Comparison of ENCODE assay signal across 8 mouse cellular contexts in genomic region chr10:75744017-75744416, GRCm38 (mm10). TPM values are rescaled to one million over a fixed set of nuclear protein-coding genes. Genes with fewer than 3 reads are reported as not detected.
A peak's percentile ranks its signal among the peaks of the same experiment; 100 is the strongest.
DNase-seq lines count a peak whose midpoint lies in the region; ATAC-seq and TF ChIP-seq lines count a peak whose summit lies in the region.

No protein-coding gene starts in this region.

- intact Hi-C loops in gastrocnemius, postnatal 14 days (cut with DNase I; ENCODE audit: low total_unique reads): loop anchor here (5.0 kb wide), 1 partner anchor 108 kb away; no protein-coding TSS in a partner anchor
- intact Hi-C loops in left cerebral cortex, postnatal 36 days (cut with DNase I): loop anchor here (1.0 to 5.0 kb wide), 3 partner anchors 88 to 207 kb away; no protein-coding TSS in a partner anchor

- no peaks in the 10 kb centered on the region for H3K4me1 ChIP-seq in heart, embryonic 11.5 days (ENCODE audit: control insufficient read depth, insufficient read depth, low read length)
- no peaks in the 10 kb centered on the region for H3K4me1 ChIP-seq in intestine, postnatal 0 days (replicated peaks; ENCODE audit: control insufficient read depth, insufficient read depth, low read length)
- H3K4me1 ChIP-seq in midbrain, embryonic 12.5 days: no peaks in the 10 kb centered on the region

- ATAC-seq in heart, embryonic 11.5 days (replicated peaks; ENCODE audit: insufficient number of reproducible peaks, low FRiP score, low TSS enrichment): no peak; the same call in 1 of the 2 replicates
- peak; percentile 75 for ATAC-seq in intestine, postnatal 0 days
- ATAC-seq in midbrain, embryonic 12.5 days (ENCODE audit: low FRiP score, low read depth): peak; percentile 75; the same call in 1 of the 2 replicates

- peak; percentile 99 for TF ChIP-seq CTCF in intestine, postnatal 0 days (IDR thresholded peaks at IDR 0.05; ENCODE audit: low read depth)

- no peaks in the 10 kb centered on the region for H3K9me3 ChIP-seq in heart, embryonic 11.5 days (replicated peaks; ENCODE audit: control insufficient read depth, low read length)
- H3K9me3 ChIP-seq in intestine, postnatal 0 days (ENCODE audit: control insufficient read depth): no peaks in the 10 kb centered on the region
- H3K9me3 ChIP-seq in midbrain, embryonic 12.5 days: no peaks in the 10 kb centered on the region

- no peak overlapping the region for H3K9ac ChIP-seq in heart, embryonic 11.5 days (ENCODE audit: low read depth, low read length)
- H3K9ac ChIP-seq in intestine, postnatal 0 days (ENCODE audit: low read depth, low read length): no peak overlapping the region
- no peak overlapping the region for H3K9ac ChIP-seq in midbrain, embryonic 12.5 days (replicated peaks)

- whole genome bisulfite sequencing in heart, embryonic 11.5 days (ENCODE audit: insufficient replicate concordance): 49% methylated on average over 3 of the region's 3 CpGs
- 49% methylated on average over 3 of the region's 3 CpGs for WGBS in intestine, postnatal 0 days
- 47% methylated on average over 3 of the region's 3 CpGs for WGBS in midbrain, embryonic 12.5 days

- no peaks in the 10 kb centered on the region for H3K27me3 ChIP-seq in heart, embryonic 11.5 days (ENCODE audit: control insufficient read depth, insufficient read depth, low read length)
- no peaks in the 10 kb centered on the region for H3K27me3 ChIP-seq in intestine, postnatal 0 days (replicated peaks; ENCODE audit: control insufficient read depth, insufficient read depth, low read length)
- no peaks in the 10 kb centered on the region for H3K27me3 ChIP-seq in midbrain, embryonic 12.5 days

- H3K4me2 ChIP-seq in heart, embryonic 11.5 days: no peak overlapping the region
- no peak overlapping the region for H3K4me2 ChIP-seq in intestine, postnatal 0 days (replicated peaks; ENCODE audit: low read depth)
- H3K4me2 ChIP-seq in midbrain, embryonic 12.5 days (replicated peaks): no peak overlapping the region

- no peak overlapping the region for H3K4me3 ChIP-seq in heart, embryonic 11.5 days (ENCODE audit: low read depth, low read length)
- no peak overlapping the region for H3K4me3 ChIP-seq in intestine, postnatal 0 days (ENCODE audit: low read depth, low read length)
- H3K4me3 ChIP-seq in midbrain, embryonic 12.5 days: no peak overlapping the region

- no peak overlapping the region for H3K27ac ChIP-seq in heart, embryonic 11.5 days (ENCODE audit: low read depth, low read length)
- H3K27ac ChIP-seq in intestine, postnatal 0 days (ENCODE audit: low read depth, low read length): no peak overlapping the region
- H3K27ac ChIP-seq in midbrain, embryonic 12.5 days (replicated peaks): no peak overlapping the region

- DNase-seq in heart, adult 11 months: peak; percentile 94
- DNase-seq in embryo, embryonic 10.5 days (ENCODE audit: low spot score): peak; percentile 87
- peak; percentile 81 for DNase-seq in gastrocnemius, postnatal 14 days
- DNase-seq in left cerebral cortex, postnatal 36 days (ENCODE audit: low spot score in 2 of 2): peak; percentile 81 to 86
- DNase-seq in skeletal muscle tissue, adult 2 months (ENCODE audit: low read depth, low spot score): peak; percentile 66

- H3K36me3 ChIP-seq in heart, embryonic 11.5 days (ENCODE audit: control insufficient read depth, insufficient read depth, low read length): peaks cover 35% of the 10 kb centered on the region
- peaks cover 81% of the 10 kb centered on the region for H3K36me3 ChIP-seq in intestine, postnatal 0 days (ENCODE audit: control insufficient read depth, insufficient read depth)
- peaks cover 92% of the 10 kb centered on the region for H3K36me3 ChIP-seq in midbrain, embryonic 12.5 days

RNA-seq across cellular contexts. Expression of gene Cabin1, which starts 20.1 kb away (rescaled TPM):
- 18.5 and 28.6 TPM in 2 replicates for polyA plus RNA-seq in heart, embryonic 11.5 days (2014; fragmentation: Nextera tagmentation; extraction: Ambion mirVana)
- 10 to 100 TPM in 1 of 2 experiments, 1 to 10 TPM in 1; 9.6 to 10.9 TPM for total RNA-seq in gastrocnemius, postnatal 14 days (2021)
- polyA plus RNA-seq in intestine, postnatal 0 days (2015; fragmentation: Nextera tagmentation; extraction: Ambion mirVana): 14.1 and 15.6 TPM in 2 replicates
- total RNA-seq in left cerebral cortex, postnatal 36 days (2021): 10 to 100 TPM; 66.4 to 85.5 TPM
- polyA plus RNA-seq in midbrain, embryonic 12.5 days (2016; fragmentation: Nextera tagmentation; extraction: Ambion mirVana): 46.3 and 49.2 TPM in 2 replicates

RNA-seq across cellular contexts. Expression of gene Ddt, which starts 29.2 kb away (rescaled TPM):
- 41.1 and 44.4 TPM in 2 replicates for polyA plus RNA-seq in heart, embryonic 11.5 days (2014; fragmentation: Nextera tagmentation; extraction: Ambion mirVana)
- 10 to 100 TPM; 36.8 to 39.9 TPM for total RNA-seq in gastrocnemius, postnatal 14 days (2021)
- 122 and 129 TPM in 2 replicates for polyA plus RNA-seq in intestine, postnatal 0 days (2015; fragmentation: Nextera tagmentation; extraction: Ambion mirVana)
- 10 to 100 TPM; 43.5 to 50.0 TPM for total RNA-seq in left cerebral cortex, postnatal 36 days (2021)
- 82.1 and 83.0 TPM in 2 replicates for polyA plus RNA-seq in midbrain, embryonic 12.5 days (2016; fragmentation: Nextera tagmentation; extraction: Ambion mirVana)

RNA-seq across cellular contexts. Expression of gene Gm20441, which starts 36.7 kb away (rescaled TPM):
- not detected in 2 replicates for polyA plus RNA-seq in heart, embryonic 11.5 days (2014; fragmentation: Nextera tagmentation; extraction: Ambion mirVana)
- total RNA-seq in gastrocnemius, postnatal 14 days (2021): not detected
- polyA plus RNA-seq in intestine, postnatal 0 days (2015; fragmentation: Nextera tagmentation; extraction: Ambion mirVana): 0.42 and 0.76 TPM in 2 replicates
- not detected for total RNA-seq in left cerebral cortex, postnatal 36 days (2021)
- not detected in 2 replicates for polyA plus RNA-seq in midbrain, embryonic 12.5 days (2016; fragmentation: Nextera tagmentation; extraction: Ambion mirVana)

RNA-seq across cellular contexts. Expression of gene Gstt3, which starts 37.2 kb away (rescaled TPM):
- polyA plus RNA-seq in heart, embryonic 11.5 days (2014; fragmentation: Nextera tagmentation; extraction: Ambion mirVana): 3.0 and 3.4 TPM in 2 replicates
- 1 to 10 TPM; 5.3 to 7.5 TPM for total RNA-seq in gastrocnemius, postnatal 14 days (2021)
- 47.7 and 51.5 TPM in 2 replicates for polyA plus RNA-seq in intestine, postnatal 0 days (2015; fragmentation: Nextera tagmentation; extraction: Ambion mirVana)
- total RNA-seq in left cerebral cortex, postnatal 36 days (2021): 1 to 10 TPM in 1 of 2 experiments, under 1 TPM in 1; 0.91 to 2.0 TPM
- polyA plus RNA-seq in midbrain, embryonic 12.5 days (2016; fragmentation: Nextera tagmentation; extraction: Ambion mirVana): 1.3 and 2.4 TPM in 2 replicates

RNA-seq across cellular contexts. Expression of gene Gstt1, which starts 54.4 kb away (rescaled TPM):
- 4.3 and 5.1 TPM in 2 replicates for polyA plus RNA-seq in heart, embryonic 11.5 days (2014; fragmentation: Nextera tagmentation; extraction: Ambion mirVana)
- total RNA-seq in gastrocnemius, postnatal 14 days (2021): 1 to 10 TPM; 7.0 to 8.2 TPM
- polyA plus RNA-seq in intestine, postnatal 0 days (2015; fragmentation: Nextera tagmentation; extraction: Ambion mirVana): 11.6 and 14.4 TPM in 2 replicates
- 10 to 100 TPM in 1 of 2 experiments, 1 to 10 TPM in 1; 6.2 to 11.4 TPM for total RNA-seq in left cerebral cortex, postnatal 36 days (2021)
- 5.3 and 7.0 TPM in 2 replicates for polyA plus RNA-seq in midbrain, embryonic 12.5 days (2016; fragmentation: Nextera tagmentation; extraction: Ambion mirVana)
